Mouse (Mus musculus) ES-E14 (cell line): ENCODE data around the gene Cd22. TPM values are rescaled to one million over a fixed set of nuclear protein-coding genes. Genes with fewer than 3 reads are reported as not detected.

ENCODE experiments used
- DNase-seq: peaks from one replicate; pipeline ENCODE4 v3.0.0-alpha.2; 2013; ENCODE audit warnings: low read depth, low spot score
- H3K27ac ChIP-seq: 2 replicates; pipeline ENCODE4 v1.5.1; 2012; ENCODE audit warnings: low read depth, mild to moderate bottlenecking, low read length, moderate library complexity, mixed read lengths; ENCODE audit not compliant: poor library complexity, insufficient read depth, severe bottlenecking
- H3K36me3 ChIP-seq: 2 replicates; pipeline ENCODE4 v1.6.1; 2012; ENCODE audit warnings: mild to moderate bottlenecking, low read length, moderate library complexity, mixed read lengths; ENCODE audit not compliant: control insufficient read depth, poor library complexity, insufficient read depth, severe bottlenecking
- H3K4me1 ChIP-seq, 2 experiments: fragments of 150-350 bp in 1 of 2; sonication (generic) in 1 of 2; 2 replicates each; pipeline ENCODE4 v1.6.1; 2012; ENCODE audit warnings: low read length in 2 of 2, mild to moderate bottlenecking in 1 of 2, mixed read lengths in 1 of 2; ENCODE audit not compliant: control insufficient read depth in 2 of 2, insufficient read depth in 2 of 2, poor library complexity in 1 of 2
- H3K4me3 ChIP-seq, 2 experiments: fragments of 150-350 bp in 1 of 2; sonication (generic) in 1 of 2; 2 replicates each; pipeline ENCODE4 v1.5.1; 2012; ENCODE audit warnings: low read length in 2 of 2, low read depth in 1 of 2, mild to moderate bottlenecking in 1 of 2, mixed read lengths in 1 of 2; ENCODE audit not compliant: insufficient read depth in 1 of 2, poor library complexity in 1 of 2, severe bottlenecking in 1 of 2
- H3K9ac ChIP-seq: 2 replicates; pipeline ENCODE4 v1.6.1; 2012; ENCODE audit warnings: low read depth, mild to moderate bottlenecking, low read length, mixed read lengths; ENCODE audit not compliant: poor library complexity, insufficient read depth, severe bottlenecking
- H3K9me3 ChIP-seq: fragments of 150-350 bp; sonication (generic); 2 replicates; pipeline ENCODE4 v1.6.1; 2012; ENCODE audit warnings: low read depth, mild to moderate bottlenecking, low read length; ENCODE audit not compliant: control insufficient read depth, insufficient read depth
- CHD2 ChIP-seq: IDR thresholded peaks from 2 replicates; pipeline ENCODE4 v1.6.1; 2014; ENCODE audit warnings: mild to moderate bottlenecking, low read depth, low read length, inconsistent platforms
- HCFC1 ChIP-seq: IDR thresholded peaks from 2 replicates; pipeline ENCODE4 v1.6.1; 2012; ENCODE audit warnings: low read length, inconsistent platforms, borderline replicate concordance; ENCODE audit not compliant: insufficient read depth
- ZC3H11A ChIP-seq: IDR thresholded peaks from 2 replicates; pipeline ENCODE4 v1.6.1; 2012; ENCODE audit warnings: low read depth, mild to moderate bottlenecking, inconsistent platforms, low read length, borderline replicate concordance
- ZNF384 ChIP-seq: IDR thresholded peaks from 2 replicates; pipeline ENCODE4 v1.6.1; 2012; ENCODE audit warnings: low read depth, low read length, inconsistent platforms
- in situ Hi-C, 2 experiments: fragments of 600-800 bp; cut with MboI; formaldehyde crosslinking; loops; one replicate each; pipeline ENCODE4 v1.15.1; 2025; ENCODE audit warnings: low sequenced_read_pairs in 2 of 2, inconsistent platforms in 1 of 2; ENCODE audit not compliant: unreplicated experiment in 2 of 2
- total RNA-seq: library from RNA; depleted of rRNA; stranded (reverse); fragments of 300-350 nt; gene quantifications from 2 replicates; pipeline ENCODE4 v1.2.3, GENCODE M21; 2012; rRNA removed

The Cd22 gene
- total RNA-seq, 1 experiment = 0.45 TPM

DNA sequence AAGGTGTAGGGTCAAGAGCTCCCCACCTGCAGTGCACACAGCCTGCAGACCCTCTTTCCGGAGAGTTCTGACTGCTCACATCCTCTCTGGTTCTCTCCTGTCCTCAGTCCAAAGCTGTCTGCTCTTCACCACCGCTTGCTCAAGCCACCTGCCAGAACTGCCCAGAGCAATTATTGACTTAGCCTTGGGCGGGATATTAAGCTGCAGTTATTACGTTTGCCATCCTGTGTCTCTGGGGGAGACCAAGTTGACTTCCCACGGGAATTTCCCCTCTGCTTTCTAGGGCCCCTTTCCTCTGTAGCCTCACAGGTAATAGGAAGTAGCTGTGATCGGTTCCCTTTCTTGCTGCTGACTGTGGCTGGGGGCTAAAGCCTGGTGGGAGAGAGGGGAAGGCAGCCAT is 60.0 kb downstream of the Cd22 start:
- Histone ChIP-seq H3K4me3 (no peak overlapping the region), H3K27ac (no peak overlapping the region), H3K4me1 (peaks cover 0 to 10% of the 10 kb centered on the region in 2 experiments; a peak in 2 of 4 replicates), H3K9me3 (no peaks in the 10 kb centered on the region), H3K36me3 (no peaks in the 10 kb centered on the region), H3K9ac (no peak overlapping the region)
- in situ Hi-C loops = no loop called here
- TF ChIP-seq CHD2 (no peak), HCFC1 (no peak), ZC3H11A (no peak), ZNF384 (no peak)
- DNase-seq = no peak

Other genes with a start within 250 kb of the Cd22 start
- gene Etv2, start 244.5 kb downstream of the Cd22 start, total RNA-seq = 1.5 and 2.1 TPM in 2 replicates
- gene Rbm42, start 230.0 kb downstream of the Cd22 start, total RNA-seq = 66.5 and 86.0 TPM in 2 replicates
- 25.1 and 41.4 TPM in 2 replicates for gene Haus5, start 215.3 kb downstream of the Cd22 start, total RNA-seq
- 0.36 and 0.37 TPM in 2 replicates for gene Pmis2, start 208.7 kb downstream of the Cd22 start, total RNA-seq
- 1.1 and 2.4 TPM in 2 replicates for gene 2200002J24Rik, start 181.4 kb downstream of the Cd22 start, total RNA-seq
- gene Atp4a, start 168.1 kb downstream of the Cd22 start, total RNA-seq = 1.4 and 5.0 TPM in 2 replicates
- gene Tmem147, start 150.8 kb downstream of the Cd22 start, total RNA-seq = 137 and 155 TPM in 2 replicates
- not detected in 2 replicates for gene Gapdhs, start 136.7 kb downstream of the Cd22 start, total RNA-seq
- 9.8 and 20.8 TPM in 2 replicates for gene Sbsn, start 128.9 kb downstream of the Cd22 start, total RNA-seq
- gene Dmkn, start 116.6 kb downstream of the Cd22 start, total RNA-seq = 1.9 and 4.9 TPM in 2 replicates
- gene Krtdap, start 92.4 kb downstream of the Cd22 start, total RNA-seq = 3.2 and 4.9 TPM in 2 replicates
- not detected in 2 replicates for gene Ffar2, start 56.6 kb downstream of the Cd22 start, total RNA-seq
- 1.0 and 1.2 TPM in 2 replicates for gene Ffar3, start 24.2 kb downstream of the Cd22 start, total RNA-seq
- 0.04 and 0.16 TPM in 2 replicates for gene Ffar1, start 18.8 kb downstream of the Cd22 start, total RNA-seq
- 0.22 and 0.37 TPM in 2 replicates for gene Mag, start 34.5 kb upstream of the Cd22 start, total RNA-seq
- not detected in 2 replicates for gene Hamp2, start 44.3 kb upstream of the Cd22 start, total RNA-seq
- not detected in 2 replicates for gene Hamp, start 63.7 kb upstream of the Cd22 start, total RNA-seq
- 30.2 and 32.1 TPM in 2 replicates for gene Usf2, start 76.5 kb upstream of the Cd22 start, total RNA-seq
- gene Lsr, start 93.1 kb upstream of the Cd22 start, total RNA-seq = 54.6 and 102 TPM in 2 replicates
- 0.67 and 1.6 TPM in 2 replicates for gene Fam187b, start 93.4 kb upstream of the Cd22 start, total RNA-seq
- gene Fxyd5, start 162.1 kb upstream of the Cd22 start, total RNA-seq = 9.6 and 16.0 TPM in 2 replicates
- not detected in 2 replicates for gene Fxyd7, start 171.1 kb upstream of the Cd22 start, total RNA-seq
- 1.4 TPM in 1 of 2 replicates, not detected in the other for gene Fxyd1, start 176.9 kb upstream of the Cd22 start, total RNA-seq
- 0.16 and 0.18 TPM in 2 replicates for gene Lgi4, start 179.0 kb upstream of the Cd22 start, total RNA-seq
- gene Fxyd3, start 196.4 kb upstream of the Cd22 start, total RNA-seq = 2.2 and 3.2 TPM in 2 replicates
- 14.5 and 28.2 TPM in 2 replicates for gene Hpn, start 234.9 kb upstream of the Cd22 start, total RNA-seq
- gene Scn1b, start 246.7 kb upstream of the Cd22 start, total RNA-seq = 16.3 and 17.3 TPM in 2 replicates